Mouse (Mus musculus) stomach, adult 2 months (tissue): ENCODE data around the gene Ubxn7. TPM values are rescaled to one million over a fixed set of nuclear protein-coding genes. Genes with fewer than 3 reads are reported as not detected.

Experiments
- polyA plus RNA-seq: library from polyadenylated mRNA; depleted of rRNA; stranded (reverse); fragments of >200 nt; gene quantifications from 2 replicates; pipeline ENCODE4 v1.2.3, GENCODE M21; 2012; rRNA removed

Ubxn7 gene
- 0.49 and 1.2 TPM in 2 replicates for polyA plus RNA-seq

DNA sequence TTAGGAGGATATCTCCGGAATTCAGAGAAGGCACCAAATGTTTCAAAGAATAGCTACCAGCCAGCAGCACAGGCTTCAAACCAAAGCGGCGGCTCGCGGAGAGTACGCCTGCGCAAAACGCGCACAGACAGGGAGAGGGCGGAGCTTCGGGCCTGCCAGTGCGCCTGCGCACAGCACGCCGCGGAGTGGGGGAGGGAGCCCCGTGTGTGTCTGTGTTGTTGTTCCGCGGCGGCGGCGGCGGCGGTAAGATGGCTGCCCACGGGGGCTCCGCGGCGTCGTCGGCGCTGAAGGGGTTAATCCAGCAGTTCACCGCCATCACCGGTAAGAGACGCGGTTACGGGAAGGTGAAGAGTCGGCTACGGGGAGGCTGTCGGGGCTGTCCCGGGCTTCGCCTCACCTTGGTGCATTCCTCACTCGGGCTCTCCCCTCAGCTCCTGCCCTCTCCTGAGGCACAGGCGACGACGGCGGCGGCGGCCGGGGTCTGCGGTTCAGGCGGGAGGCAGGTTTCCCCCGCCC is at the start of gene Ubxn7:
Gene Ubxn7, plus strand, starts transcription at position 218 of the 516 bp plus-strand sequence.

GRCm38 (mm10) chr16:32400267-32400666 is 68.2 kb downstream of the Ubxn7 start, which contains the start of gene Tm4sf19:
Gene Tm4sf19, plus strand, starts transcription at chr16:32400506.

GRCm38 (mm10) chr16:32419517-32420483 is 87.7 kb downstream of the Ubxn7 start, which contains the start of gene Tctex1d2:
Gene Tctex1d2, plus strand, starts transcription at chr16:32419702.

GRCm38 (mm10) chr16:32430474-32431046 is 98.5 kb downstream of the Ubxn7 start, which contains the start of gene Pcyt1a:
Gene Pcyt1a, plus strand, starts transcription at chr16:32430921.

Other genes with a start within 250 kb of the Ubxn7 start
- 14.1 and 38.1 TPM in 2 replicates for gene Pigx, start 232.5 kb upstream of the Ubxn7 start, polyA plus RNA-seq
- gene Cep19, start 232.5 kb upstream of the Ubxn7 start, polyA plus RNA-seq = 12.5 and 16.7 TPM in 2 replicates
- 4.9 and 5.2 TPM in 2 replicates for gene Nrros, start 166.7 kb upstream of the Ubxn7 start, polyA plus RNA-seq
- gene Bex6, start 152.4 kb upstream of the Ubxn7 start, polyA plus RNA-seq = not detected in 2 replicates
- 0.98 and 1.4 TPM in 2 replicates for gene Fbxo45, start 85.1 kb upstream of the Ubxn7 start, polyA plus RNA-seq
- gene Wdr53, start 85.0 kb upstream of the Ubxn7 start, polyA plus RNA-seq = 0.59 and 0.66 TPM in 2 replicates
- gene Smco1, start 60.8 kb upstream of the Ubxn7 start, polyA plus RNA-seq = 0.04 TPM in 1 of 2 replicates, not detected in the other
- 2.6 and 3.3 TPM in 2 replicates for gene Rnf168, start 54.8 kb upstream of the Ubxn7 start, polyA plus RNA-seq
- not detected in 2 replicates for gene Tm4sf19, start 68.2 kb downstream of the Ubxn7 start, polyA plus RNA-seq
- gene Tctex1d2, start 87.4 kb downstream of the Ubxn7 start, polyA plus RNA-seq = 0.87 and 2.2 TPM in 2 replicates
- 13.9 and 22.3 TPM in 2 replicates for gene Pcyt1a, start 98.7 kb downstream of the Ubxn7 start, polyA plus RNA-seq
- gene Slc51a, start 155.6 kb downstream of the Ubxn7 start, polyA plus RNA-seq = 0.04 and 0.14 TPM in 2 replicates
- not detected in 2 replicates for gene Zdhhc19, start 164.0 kb downstream of the Ubxn7 start, polyA plus RNA-seq